Mouse (Mus musculus): ENCODE data around the gene Nebl. TPM values are rescaled to one million over a fixed set of nuclear protein-coding genes. Genes with fewer than 3 reads are reported as not detected.
A peak's percentile ranks its signal among the peaks of the same experiment; 100 is the strongest.

Gene Nebl
- total RNA-seq (2015) (0.13 and 0.25 TPM in 2 replicates), total RNA-seq (2017) (0.08 and 0.18 TPM in 2 replicates)

DNA sequence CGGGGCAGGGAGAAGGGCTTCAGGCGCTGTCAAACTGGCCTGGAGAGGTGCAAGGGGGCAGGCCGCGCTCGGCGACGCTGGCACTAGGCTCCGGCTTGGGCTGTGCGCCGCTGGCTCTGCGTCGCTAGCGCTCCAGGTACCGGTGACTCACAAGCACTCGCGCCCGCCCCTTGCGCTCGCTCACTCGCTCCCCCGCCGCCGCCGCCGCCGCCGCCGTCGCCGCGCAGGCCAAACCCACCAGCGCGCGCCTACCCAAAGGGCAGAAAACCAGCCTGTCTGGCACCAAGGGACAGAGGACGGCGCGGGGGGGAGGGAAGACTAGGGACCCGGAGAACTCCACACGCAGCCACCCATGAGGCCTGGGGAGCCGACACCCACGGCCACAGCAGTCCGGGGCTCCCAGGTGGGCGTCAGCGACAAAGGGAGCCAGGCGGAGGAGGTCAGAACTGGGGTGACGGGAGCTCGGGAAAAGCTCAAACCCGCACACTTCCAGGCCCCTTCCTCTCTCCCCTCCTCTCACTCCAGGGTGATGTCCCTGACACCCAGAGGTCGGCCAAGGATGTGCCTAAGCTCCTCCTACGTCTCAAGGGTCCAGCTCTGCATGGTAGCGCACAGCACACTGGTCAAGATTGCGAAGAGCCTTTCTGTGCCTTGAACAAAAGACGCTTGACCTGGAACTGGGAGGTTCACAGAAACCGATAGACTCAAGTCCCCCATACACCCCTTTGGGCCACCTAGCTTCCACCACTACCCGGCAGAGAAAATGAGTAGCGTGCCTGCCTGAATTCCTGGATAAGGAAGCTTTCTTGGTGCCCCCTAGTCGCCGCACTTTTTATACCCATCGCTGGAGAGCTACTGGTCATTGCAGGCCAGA, at the start of gene Nebl:
Gene Nebl, minus strand, starts transcription at position 508 of the 874 bp plus-strand sequence.
- peak; percentile 33; the same call in 1 of the 2 replicates for ATAC-seq (ENCODE audit: poor library complexity, severe bottlenecking)

DNA sequence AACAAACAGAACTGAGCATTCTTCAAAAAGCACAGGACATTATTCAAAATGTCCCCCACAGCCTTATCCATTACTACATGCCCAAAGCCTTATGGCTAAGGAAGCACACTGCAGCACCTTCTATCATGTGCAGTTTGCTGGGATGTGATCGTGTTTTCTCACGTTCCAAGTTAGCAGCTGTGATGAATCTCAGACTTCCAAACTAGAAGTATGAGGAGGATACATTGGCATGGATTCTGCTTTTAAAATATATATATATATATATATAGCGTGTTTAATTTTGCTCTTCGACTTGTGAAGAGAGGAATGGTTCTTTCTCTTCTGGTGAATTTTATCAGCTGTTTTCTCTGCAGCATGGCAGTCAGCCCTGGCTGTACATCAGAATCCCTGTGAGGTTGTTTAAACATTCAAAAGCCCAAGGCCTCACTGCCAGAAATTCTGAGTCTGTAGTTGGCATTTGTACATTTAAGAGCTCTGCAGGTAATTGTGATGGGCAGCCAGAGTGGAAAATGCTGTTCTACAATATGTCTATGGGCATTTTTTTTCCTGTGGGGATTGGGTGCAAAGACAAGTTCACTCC, 39.1 kb upstream of the Nebl start:
- ATAC-seq (ENCODE audit: poor library complexity, severe bottlenecking), result no peak

DNA sequence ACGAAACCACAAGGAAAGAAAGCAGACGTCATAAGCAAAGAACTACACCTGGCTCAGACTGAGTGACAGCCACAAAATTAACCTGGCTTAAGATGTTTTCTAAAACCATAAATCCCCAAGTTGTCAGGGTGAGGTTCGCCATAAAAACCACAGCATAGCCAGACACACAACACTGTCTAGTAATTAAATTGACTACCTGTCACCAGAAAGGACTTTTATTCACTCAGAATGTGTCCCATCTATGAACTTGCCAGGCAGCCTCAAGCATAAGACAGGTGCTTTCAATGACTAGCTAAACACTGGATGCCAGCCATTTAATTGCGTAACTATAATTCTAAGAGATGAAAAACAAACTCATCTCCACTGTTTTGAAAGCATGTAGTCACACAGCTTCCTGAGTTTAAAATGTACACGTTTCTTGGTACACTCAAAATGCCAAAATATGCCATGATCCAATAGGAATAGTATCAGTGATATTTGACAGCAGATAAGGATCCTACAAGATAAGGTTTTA, 38.0 kb upstream of the Nebl start:
- no peak for ATAC-seq (ENCODE audit: poor library complexity, severe bottlenecking)

DNA sequence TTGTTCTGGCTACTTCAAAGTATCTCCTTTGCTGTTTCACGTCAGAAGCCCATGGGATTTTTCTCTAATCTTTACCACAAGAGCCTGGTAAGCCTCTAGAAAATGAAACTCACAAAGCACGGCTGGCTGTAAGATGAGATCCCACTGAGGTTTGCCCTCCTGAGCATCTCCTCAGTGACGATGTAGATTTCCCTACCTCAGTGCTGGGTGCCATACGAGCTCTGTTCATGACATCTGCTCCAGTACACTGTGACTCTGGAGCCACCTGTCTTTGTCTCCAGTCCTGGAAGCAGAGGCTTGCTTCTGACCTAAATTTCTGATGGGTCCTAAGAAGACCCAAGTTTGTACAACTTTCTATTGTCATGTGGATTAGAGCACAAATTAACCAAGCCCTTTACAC, 25.0 kb upstream of the Nebl start:
- no peak for ATAC-seq (ENCODE audit: poor library complexity, severe bottlenecking)

DNA sequence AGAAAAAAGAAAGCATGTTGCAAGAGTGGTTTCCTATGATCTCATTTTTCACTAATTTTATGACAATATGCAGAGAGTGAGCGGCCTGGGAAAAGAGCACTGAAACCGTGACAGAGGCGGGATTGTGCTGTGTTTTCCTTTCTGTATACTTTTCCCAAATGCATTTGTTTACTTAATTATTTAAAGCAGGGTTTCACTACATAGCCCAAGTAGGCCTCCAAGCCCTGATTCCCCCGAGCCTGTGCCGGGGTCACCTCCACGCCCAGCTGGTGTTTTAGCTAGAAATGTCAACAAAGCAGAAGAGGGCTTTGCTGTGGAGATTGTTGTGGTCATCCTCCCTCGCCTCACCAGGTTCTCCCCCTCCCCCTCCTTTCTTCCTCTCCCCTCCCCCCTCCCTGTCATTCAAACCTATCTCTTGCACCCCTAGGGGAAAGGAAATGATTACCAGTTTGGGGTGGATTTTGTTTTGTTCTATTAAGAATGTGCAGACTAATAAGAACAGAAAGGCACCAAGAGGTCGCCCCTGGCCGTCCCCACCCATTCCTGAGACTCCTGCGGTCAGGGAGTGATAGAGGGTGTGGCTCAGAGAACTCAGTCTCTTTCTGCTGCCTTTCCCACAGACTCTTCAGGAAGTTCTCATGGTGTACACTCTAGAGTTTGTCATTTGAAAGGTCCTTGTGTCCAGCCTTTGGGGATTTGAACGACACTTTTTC, 10.9 kb upstream of the Nebl start:
- ATAC-seq (ENCODE audit: poor library complexity, severe bottlenecking), result peak; percentile 40

DNA sequence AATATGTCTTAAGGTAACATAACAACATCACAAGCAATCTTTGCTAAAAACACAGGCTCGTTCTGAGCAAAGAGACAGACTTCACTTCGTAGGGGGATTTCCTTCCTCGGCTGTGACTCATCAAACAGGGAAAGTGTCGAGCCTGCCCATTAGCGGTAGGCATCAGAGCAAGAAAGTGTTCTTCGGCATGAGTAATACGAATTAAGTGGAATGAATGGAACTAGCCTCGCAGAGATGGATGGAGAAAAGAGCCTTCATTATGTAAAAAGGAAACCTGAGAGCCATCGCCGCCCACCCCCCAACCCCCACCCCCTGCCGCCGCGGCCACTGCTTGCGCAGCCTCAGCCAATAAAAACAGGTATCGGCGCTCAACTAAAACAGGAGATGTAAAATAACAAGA, 10.3 kb upstream of the Nebl start:
- peak; percentile 62 for ATAC-seq (ENCODE audit: poor library complexity, severe bottlenecking)

DNA sequence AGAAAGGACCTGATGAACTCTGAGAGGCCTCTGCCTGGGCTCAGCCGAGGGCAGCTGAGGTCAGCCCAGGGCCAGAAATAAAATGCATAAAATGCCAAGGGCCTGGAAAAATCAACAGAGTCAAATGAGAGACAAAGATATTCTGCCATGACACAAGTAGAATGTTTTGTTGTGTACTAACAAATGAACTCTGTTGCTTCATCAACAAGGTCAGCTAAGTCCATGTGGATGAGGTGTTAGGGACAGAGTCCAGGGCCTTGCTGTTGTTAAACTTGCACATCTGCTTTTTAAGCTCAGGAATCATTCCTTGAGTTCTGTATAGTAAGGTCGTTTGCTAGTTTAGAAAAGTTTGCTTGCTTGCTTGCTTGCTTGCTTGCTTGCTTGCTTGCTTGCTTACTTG, 9.2 kb upstream of the Nebl start:
- ATAC-seq (ENCODE audit: poor library complexity, severe bottlenecking), result no peak

DNA sequence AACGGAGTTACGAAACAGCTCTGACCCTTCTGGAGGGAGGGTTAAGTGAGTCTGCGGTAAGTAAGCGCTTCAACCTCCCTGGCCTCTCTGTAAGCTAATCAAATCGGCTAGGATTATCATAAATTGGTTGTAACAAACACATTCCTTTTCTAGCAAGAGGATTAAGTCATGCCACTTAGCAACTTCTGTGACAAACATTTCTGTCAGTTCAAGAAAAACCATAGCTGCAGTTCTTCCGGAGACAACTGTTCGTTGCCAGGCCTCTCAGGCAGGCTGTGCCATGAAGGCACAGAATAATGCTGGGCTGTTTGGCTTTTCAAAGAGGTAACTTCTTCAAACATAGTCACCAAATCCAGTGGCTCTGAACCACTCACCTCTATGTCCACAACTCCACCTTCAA, 946 bp upstream of the Nebl start:
- ATAC-seq (ENCODE audit: poor library complexity, severe bottlenecking), result no peak

DNA sequence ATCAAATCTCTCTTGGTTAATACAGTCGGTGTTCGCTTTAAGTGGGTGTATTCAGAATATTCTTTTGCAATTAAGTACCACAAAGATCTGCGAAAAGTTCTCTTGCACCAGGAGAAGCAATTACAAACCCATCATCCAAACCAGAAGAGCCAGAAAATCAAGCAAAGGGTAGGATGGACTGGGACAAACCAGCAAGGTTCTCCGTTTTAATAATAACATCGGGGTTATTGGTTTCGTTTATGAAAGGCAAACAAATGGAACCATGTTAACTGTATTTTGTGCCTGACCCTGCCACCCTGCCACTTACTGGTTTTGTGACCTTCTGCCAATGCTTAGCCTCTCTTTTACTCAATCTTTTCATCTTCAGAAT, 552 bp upstream of the Nebl start:
- no peak for ATAC-seq (ENCODE audit: poor library complexity, severe bottlenecking)

DNA sequence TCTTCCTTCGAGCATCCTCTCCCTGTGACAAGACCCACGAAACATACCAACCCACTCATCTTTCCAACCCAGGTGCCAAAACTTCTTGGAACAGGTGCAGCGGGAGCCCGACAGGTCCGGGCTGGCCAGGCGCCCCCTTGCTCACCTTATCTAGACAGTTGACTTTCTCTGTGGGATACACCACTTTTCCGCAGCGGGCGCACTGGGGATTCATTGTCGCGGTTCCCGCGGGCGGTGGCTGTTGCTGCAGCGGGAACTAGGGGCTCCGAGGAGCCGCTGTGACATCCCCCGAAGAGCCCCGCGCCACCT, 662 bp downstream of the Nebl start:
- no peak for ATAC-seq (ENCODE audit: poor library complexity, severe bottlenecking)

DNA sequence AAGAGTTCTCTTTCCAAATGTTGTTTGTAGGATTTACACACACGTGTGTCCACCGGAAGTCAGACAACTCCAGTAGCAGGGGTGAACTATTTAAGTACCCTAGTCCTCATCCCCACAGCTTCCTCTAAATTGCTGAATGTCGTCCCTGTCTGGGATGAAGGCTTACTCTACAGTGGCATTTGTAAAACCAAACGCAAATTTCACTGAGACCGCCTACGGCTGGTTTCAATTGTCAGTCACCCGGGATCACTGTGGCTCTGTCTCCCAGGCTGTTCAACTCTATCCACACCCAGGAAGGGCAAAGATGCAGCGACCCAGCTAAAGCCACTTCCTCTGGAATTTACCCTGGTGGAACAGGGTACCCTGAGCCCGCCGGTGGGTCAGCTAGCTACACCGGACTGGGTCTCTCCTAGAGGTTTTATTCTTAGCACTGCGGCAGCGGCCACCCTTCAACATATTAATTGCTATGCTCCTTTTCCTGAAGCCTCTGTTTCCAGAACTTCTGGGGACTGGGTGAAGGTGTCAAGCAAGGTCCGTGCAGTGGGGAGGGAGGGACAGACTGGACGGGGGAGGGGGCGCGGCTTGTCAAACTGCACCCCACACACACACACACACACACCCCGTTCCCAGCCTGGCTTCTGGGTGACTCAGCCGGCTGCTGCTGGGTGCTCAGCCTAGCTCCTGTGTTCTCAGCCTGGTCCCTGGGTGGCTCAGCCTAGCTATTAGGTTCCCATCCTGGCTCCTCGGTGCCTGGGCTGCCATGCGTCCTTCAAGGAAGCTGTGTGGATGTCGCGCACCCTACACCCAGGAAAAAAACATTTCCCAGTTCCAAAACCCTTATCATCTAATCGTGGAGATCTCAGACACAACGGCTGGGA, 1.3 kb downstream of the Nebl start:
- no peak for ATAC-seq (ENCODE audit: poor library complexity, severe bottlenecking)

DNA sequence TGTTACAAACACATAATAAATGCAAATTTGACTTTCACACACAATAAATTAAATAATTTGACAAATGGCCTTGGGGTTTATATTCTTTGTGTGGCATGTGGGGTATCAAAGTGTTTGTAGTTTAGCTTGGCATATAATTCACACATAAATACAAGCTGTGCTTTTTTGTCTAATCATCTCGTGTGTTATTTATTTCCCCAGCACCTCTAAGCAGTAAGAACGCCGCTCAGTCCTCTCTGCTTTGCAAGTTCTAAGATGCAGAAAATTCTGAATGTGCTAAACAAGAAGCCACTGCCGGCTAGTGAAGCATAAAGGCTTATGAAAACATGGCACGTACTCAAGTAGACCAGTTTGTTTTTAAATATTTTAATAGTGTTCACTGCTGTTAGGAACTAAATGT, 6.9 kb downstream of the Nebl start:
- no peak for ATAC-seq (ENCODE audit: poor library complexity, severe bottlenecking)

DNA sequence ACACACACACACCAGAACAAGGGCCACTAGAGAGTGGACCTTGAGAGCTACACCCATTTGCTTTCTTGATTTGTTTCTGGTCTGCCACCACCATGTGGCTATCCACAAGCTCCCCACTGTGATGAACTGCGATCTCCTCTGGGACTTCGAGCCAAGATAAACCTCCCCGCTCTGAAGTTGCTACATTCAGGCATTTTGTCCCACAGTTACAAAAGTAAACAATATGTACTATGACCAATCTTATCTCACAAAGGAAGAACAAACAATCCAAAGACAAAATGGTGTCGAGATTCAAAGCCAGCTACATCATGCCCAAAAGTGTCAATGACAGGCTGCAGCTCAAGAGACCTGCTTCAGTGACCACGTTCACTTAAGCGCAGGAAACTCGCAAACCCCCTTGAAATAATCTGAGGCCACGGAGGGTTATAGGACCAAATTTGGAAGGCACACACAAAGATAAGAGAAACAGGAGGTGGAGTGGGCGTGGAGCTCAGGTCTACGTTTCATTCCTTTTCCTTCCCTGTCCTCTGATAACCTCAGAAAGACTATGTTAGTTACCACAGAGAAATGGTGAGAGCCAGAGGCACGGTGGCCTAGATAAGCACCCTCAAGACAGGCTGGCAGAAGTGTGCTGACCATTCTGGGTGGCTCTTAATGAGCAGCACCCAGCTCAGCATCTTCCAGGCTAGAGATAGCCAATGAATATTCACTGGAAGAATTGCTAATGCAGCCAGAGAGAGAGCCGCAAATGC, 7.8 kb downstream of the Nebl start:
- no peak for ATAC-seq (ENCODE audit: poor library complexity, severe bottlenecking)

DNA sequence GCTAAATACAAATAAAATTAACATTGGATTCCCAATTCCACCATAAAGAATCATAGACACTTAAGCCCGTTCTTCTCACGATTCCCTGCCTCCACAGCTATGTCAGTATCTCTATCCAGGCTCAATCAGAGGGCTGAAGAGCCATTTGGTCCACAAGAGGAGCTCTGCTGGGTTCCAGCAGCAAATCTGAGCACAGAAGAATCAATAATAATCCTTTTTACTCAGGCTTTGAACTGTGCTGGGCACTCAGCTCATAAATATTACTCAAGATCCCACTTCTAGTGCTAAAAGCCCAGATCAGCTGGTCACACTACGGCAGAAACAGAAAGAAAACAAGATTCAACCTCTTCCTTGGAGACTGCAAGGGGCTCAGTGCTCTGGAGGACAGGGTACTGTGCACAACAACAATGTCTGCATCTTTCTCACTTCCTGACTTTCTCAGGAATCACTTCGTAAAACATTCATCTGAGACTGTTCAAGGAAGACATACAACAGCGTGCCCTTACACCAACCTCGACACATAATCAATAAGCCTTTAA, 10.0 kb downstream of the Nebl start:
- no peak for ATAC-seq (ENCODE audit: poor library complexity, severe bottlenecking)

DNA sequence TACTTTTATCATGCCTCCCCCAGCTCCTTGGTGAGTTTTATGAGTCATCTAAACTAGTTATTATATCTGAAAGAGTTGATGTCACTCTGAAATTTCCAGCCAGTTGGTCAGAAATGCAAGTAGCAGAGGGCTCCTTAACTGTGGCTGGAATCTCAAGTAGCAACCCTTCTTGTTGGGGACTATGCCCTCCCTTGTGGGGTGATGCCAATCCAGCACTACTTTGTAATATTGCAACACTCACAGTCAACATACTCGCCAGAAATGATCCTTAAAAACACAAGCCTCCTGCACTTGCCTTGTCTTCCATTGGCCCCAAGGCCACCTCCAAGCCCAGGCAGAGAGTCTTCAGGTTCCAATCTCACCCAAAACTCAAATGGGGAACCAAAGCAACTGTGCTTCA, 13.0 kb downstream of the Nebl start:
- ATAC-seq (ENCODE audit: poor library complexity, severe bottlenecking), result no peak

DNA sequence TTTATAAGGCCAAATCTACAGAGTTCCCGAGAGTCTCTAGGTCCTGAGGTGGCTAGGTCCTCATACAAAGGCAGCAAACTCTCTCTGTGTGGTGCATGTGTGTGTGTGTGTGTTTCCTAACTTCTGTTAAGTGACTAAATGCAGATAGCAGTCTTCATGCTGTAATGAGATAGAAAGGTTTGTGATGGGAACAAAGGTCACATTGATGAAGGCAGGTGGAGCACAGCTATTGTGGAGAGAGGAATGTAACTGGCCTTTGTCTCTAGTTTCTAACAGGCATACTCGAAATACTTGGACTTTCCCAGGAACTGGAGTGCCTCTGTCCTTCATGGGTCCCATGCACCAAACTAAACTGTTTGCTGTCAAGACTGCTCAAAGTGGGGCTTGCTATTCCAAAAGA, 14.1 kb downstream of the Nebl start:
- ATAC-seq (ENCODE audit: poor library complexity, severe bottlenecking), result no peak

DNA sequence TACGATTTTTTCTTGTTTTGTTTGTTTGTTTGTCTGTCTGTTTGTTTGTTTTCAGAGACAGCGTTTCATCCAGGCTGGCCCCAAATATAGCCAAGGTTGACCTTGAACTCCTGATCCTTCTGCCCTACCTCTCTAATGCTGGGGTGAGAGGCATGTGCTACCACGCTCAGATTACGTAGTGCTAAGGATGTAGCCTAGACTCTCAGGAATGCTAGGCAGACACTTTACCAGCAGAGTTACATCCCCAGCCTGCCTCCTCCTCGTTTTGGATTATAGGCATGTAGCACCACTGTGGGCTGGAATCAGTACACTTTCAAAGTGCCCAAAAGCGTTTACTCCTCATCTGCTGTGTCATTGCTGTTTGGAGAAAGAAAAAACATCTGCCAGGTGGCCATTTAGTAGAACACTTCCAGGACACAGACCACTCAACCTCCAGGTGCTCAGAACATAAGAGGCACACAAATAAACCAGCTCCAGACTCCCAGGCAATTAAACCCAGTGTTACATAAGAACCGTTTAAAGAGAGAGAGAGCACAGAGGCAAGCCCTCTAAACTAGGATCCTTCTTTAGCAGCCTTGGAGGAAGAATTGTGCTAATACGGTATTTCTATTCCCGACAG, 16.0 kb downstream of the Nebl start:
- ATAC-seq (ENCODE audit: poor library complexity, severe bottlenecking), result no peak

DNA sequence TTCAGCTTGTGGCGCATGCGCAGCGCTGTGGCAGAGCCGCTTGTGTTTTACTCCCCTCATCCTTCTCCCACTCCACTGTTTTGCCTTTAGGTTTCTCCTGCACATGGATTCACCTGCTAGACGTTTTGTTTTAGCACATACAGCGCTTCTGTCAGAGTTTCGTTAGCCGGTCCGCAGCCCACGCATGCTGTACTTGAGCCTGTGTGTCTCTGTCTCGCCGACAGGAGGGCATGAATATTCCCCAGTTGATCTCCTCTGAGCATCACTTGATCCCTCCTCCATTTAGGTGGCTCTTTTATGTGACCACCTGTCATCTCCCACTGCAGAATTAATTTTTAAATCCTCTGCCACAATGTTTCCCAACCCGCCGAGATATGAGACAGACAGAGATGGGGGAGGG, 16.6 kb downstream of the Nebl start:
- ATAC-seq (ENCODE audit: poor library complexity, severe bottlenecking), result no peak

DNA sequence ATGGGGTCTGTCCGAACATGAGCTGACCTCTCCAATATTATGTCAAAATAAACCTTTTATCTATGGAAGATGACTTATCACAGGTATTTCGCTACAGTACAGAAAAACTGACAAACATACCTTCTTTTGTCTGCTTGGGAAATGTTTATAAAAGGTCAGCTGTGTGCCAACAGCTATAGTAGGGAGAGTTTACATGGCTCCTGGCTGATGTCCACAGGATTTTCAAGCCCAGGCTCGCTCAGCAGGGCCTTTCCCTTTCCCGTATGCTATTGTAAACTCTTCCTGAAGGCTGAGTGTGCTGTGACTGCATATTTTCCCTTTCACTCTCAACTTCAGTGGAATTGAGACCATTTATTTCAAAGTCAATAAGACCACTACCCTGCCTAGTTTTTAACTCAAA, 17.1 kb downstream of the Nebl start:
- no peak for ATAC-seq (ENCODE audit: poor library complexity, severe bottlenecking)

DNA sequence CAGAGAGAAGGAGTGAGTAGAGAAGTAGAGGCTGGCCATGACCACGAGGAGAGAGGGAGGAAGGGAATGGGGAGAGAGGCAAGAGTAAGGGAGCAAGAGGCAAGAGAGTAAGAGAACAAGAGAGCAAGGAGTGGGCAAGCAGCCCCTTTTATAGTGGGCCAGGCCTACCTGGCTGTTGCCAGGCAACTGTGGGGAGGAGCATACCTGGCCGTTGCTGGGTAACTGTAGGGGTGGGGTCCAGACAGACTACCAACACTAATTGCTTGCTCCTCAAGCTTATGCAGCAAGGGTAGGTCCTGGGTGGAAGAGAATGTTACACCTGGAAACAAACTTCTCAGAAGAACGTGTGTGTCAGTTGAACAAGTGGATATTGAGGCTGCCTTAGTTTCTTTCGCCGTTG, 20.0 kb downstream of the Nebl start:
- ATAC-seq (ENCODE audit: poor library complexity, severe bottlenecking), result no peak

Data from megakaryocyte, adult 5-6 weeks (primary cell).